Mouse (Mus musculus) cerebellum, adult 2 months (tissue): ENCODE data around the gene Adamts7.

Source experiments
- CTCF ChIP-seq: fragments of 200-500 bp; IDR thresholded peaks from 2 replicates; pipeline ENCODE4 v1.5.1; 2011; ENCODE audit warnings: low read depth, mild to moderate bottlenecking, control low read depth, low read length, moderate library complexity, borderline replicate concordance; ENCODE audit not compliant: insufficient read depth
- POLR2A ChIP-seq: fragments of 200-500 bp; IDR thresholded peaks from 2 replicates; pipeline ENCODE4 v1.6.1; 2011; ENCODE audit warnings: low read length, control low read depth, borderline replicate concordance; ENCODE audit not compliant: insufficient read depth

DNA sequence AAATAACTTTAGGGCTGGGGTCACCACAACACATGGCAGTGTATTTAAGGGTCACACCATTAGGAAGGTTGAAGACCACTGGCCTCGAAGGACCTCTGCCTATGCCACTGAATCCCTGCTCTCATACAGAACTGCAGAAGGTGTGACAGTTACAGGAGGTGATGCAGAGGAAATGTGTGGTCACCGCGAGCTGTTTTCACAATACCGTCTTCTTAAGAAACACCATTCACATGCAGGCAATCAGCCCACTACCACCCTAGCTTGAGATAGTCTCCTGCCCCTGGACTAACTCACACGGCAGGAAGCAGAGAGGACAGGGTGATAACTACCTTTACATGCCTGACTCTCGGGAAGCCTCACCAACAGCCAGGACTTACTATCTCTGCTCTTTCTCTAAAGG lies 82.3 kb downstream of the Adamts7 start:
- TF ChIP-seq POLR2A (no peak), CTCF (no peak)
